Comparison of ENCODE assay signal across 10 mouse cellular contexts in the genomic region with DNA sequence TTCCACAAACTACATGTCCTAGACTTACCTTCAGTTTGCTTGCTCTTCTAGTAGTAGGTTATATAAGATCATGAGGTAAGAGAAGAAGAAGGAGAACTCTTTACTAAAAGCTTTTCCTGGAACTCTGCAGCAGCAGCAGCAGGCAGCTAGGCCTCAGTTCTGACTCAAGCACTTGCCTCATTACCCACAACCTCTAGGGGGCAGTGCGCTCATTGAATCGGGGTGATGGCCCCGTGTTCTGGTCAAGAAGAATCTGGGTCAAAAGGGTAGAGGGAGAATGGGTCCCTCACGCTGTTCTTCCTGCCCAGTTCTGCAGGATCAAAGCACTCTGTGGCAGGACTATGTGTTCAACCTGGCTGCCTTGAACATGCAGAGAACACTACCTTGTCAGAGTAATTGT.
DNase-seq lines count a peak whose midpoint lies in the region; ATAC-seq and TF ChIP-seq lines count a peak whose summit lies in the region.
"Had no signal": no experiment of that assay in that cellular context is flagged by ENCODE, and none has a peak within 500 bp of the region (broad histone marks: within the 10 kb centered on the region; RNA-seq: fewer than 3 reads in every experiment).

No protein-coding gene starts in this region.

- H3K4me3 ChIP-seq in kidney, postnatal 0 days (replicated peaks; ENCODE audit: low read depth, low read length), result no peak overlapping the region
- H3K4me3 ChIP-seq in CH12.LX (replicated peaks in 1 of 3; ENCODE audit: low read depth in 2 of 3, low read length in 2 of 3, poor library complexity in 1 of 3), result peak overlapping the region in 1 of 3 experiments; percentile 13
- H3K4me3 ChIP-seq: erythroblast, embryonic 14.5 days; hindbrain, embryonic 13.5 days; limb, embryonic 13.5 days had no signal

- TF ChIP-seq POLR2A in CH12.LX (IDR thresholded peaks at IDR 0.05; ENCODE audit: low read depth, low read length), result no peak

- dilution Hi-C loops in CH12.LX (cut with MboI; ENCODE audit: extremely low pct_ligation_motif_present, extremely low pct_unique_long_range_greater_than_20kb, low sequenced_read_pairs), result no loop called here

- no peaks in the 10 kb centered on the region for H3K4me1 ChIP-seq in kidney, postnatal 0 days (replicated peaks; ENCODE audit: insufficient read depth, low read length)
- H3K4me1 ChIP-seq in CH12.LX (ENCODE audit: control insufficient read depth in 1 of 2, insufficient read depth in 2 of 2), result peaks cover 0 to 7% of the 10 kb centered on the region in 2 experiments; a peak in 2 of 4 replicates
- H3K4me1 ChIP-seq: hindbrain, embryonic 13.5 days had no signal

- TF ChIP-seq RAD21 in CH12.LX (IDR thresholded peaks at IDR 0.05; ENCODE audit: low read depth, low read length), result peak; percentile 70

- no peak for ATAC-seq in kidney, postnatal 0 days (replicated peaks; ENCODE audit: low FRiP score, low read depth)
- no peak for ATAC-seq in monocyte, adult 5-6 weeks (replicated peaks; ENCODE audit: insufficient number of reproducible peaks, low FRiP score, low TSS enrichment, poor library complexity, severe bottlenecking)

- H3K27me3 ChIP-seq in kidney, postnatal 0 days (ENCODE audit: insufficient read depth, low read length), result no peaks in the 10 kb centered on the region
- H3K27me3 ChIP-seq in CH12.LX (replicated peaks), result no peaks in the 10 kb centered on the region
- H3K27me3 ChIP-seq: hindbrain, embryonic 13.5 days; limb, embryonic 13.5 days had no signal

- H3K9ac ChIP-seq in kidney, postnatal 0 days (ENCODE audit: low read depth, low read length), result no peak overlapping the region
- no peak overlapping the region for H3K9ac ChIP-seq in CH12.LX (ENCODE audit: insufficient read depth, low read depth)
- H3K9ac ChIP-seq: hindbrain, embryonic 13.5 days; limb, embryonic 13.5 days had no signal

- no peaks in the 10 kb centered on the region for H3K9me3 ChIP-seq in kidney, postnatal 0 days (replicated peaks; ENCODE audit: low read length)
- peaks cover 1% of the 10 kb centered on the region for H3K9me3 ChIP-seq in CH12.LX (replicated peaks; ENCODE audit: low read length)
- H3K9me3 ChIP-seq: hindbrain, embryonic 13.5 days had no signal

- no peak for DNase-seq in kidney, postnatal 0 days (ENCODE audit: low spot score)
- DNase-seq in kidney, postnatal 14 days, result no peak
- DNase-seq in CH12.LX (ENCODE audit: extremely low read depth) (peak; percentile 62), adipocyte (ENCODE audit: low spot score) (peak; percentile 55)
- DNase-seq in lung, postnatal 36 days, result peak; percentile 5
- DNase-seq in frontal cortex, postnatal 25 days (ENCODE audit: low spot score in 2 of 2), result no peak

- no peaks in the 10 kb centered on the region for H3K79me2 ChIP-seq in CH12.LX (replicated peaks; ENCODE audit: control insufficient read depth, extremely low read depth, insufficient read depth, poor library complexity, severe bottlenecking)

- H3K4me2 ChIP-seq in kidney, postnatal 0 days (ENCODE audit: low read length), result no peak overlapping the region
- H3K4me2 ChIP-seq in CH12.LX (ENCODE audit: insufficient read depth, low read depth, poor library complexity, severe bottlenecking), result no peak overlapping the region
- H3K4me2 ChIP-seq: hindbrain, embryonic 13.5 days; limb, embryonic 13.5 days had no signal

- 34% methylated on average over 4 of the region's 4 CpGs for WGBS in kidney, postnatal 0 days

- no peak for TF ChIP-seq EP300 in CH12.LX (IDR thresholded peaks at IDR 0.05; ENCODE audit: low read length)

- in situ Hi-C loops in CH12.LX (cut with MboI; ENCODE audit: low pct_ligation_motif_present, low pct_unique_long_range_greater_than_20kb, low sequenced_read_pairs), result no loop called here

- no peaks in the 10 kb centered on the region for H3K36me3 ChIP-seq in kidney, postnatal 0 days (ENCODE audit: insufficient read depth, low read length)
- H3K36me3 ChIP-seq in CH12.LX (replicated peaks in 1 of 2; ENCODE audit: control insufficient read depth in 1 of 2, insufficient read depth in 1 of 2, low read length in 1 of 2), result no peaks in the 10 kb centered on the region
- H3K36me3 ChIP-seq: hindbrain, embryonic 13.5 days; limb, embryonic 13.5 days had no signal

- no peak overlapping the region for H3K27ac ChIP-seq in kidney, postnatal 0 days
- no peak overlapping the region for H3K27ac ChIP-seq in CH12.LX (ENCODE audit: insufficient read depth, low read depth)
- H3K27ac ChIP-seq: hindbrain, embryonic 13.5 days; limb, embryonic 13.5 days had no signal

- peak; percentile 40; the same call in 1 of the 2 replicates for TF ChIP-seq CTCF in kidney, postnatal 0 days (IDR thresholded peaks at IDR 0.05; ENCODE audit: low read depth)
- TF ChIP-seq CTCF in CH12.LX (conservative IDR thresholded peaks at IDR 0.05 in 1 of 2, IDR thresholded peaks at IDR 0.05 in 1 of 2; ENCODE audit: low read depth in 2 of 2, low read length in 2 of 2), result peak; percentile 41 to 81

TF ChIP-seq in CH12.LX, 34 proteins besides CTCF, POLR2A, EP300 and RAD21:
- TF ChIP-seq GABPA (IDR thresholded peaks at IDR 0.05; ENCODE audit: insufficient replicate concordance, low read depth, low read length), result no peak
- TF ChIP-seq MAX (IDR thresholded peaks at IDR 0.05; ENCODE audit: low read length), result no peak
- TF ChIP-seq E2F4 (IDR thresholded peaks at IDR 0.05; ENCODE audit: insufficient replicate concordance, low read depth, low read length), result no peak
- TF ChIP-seq SMC3 (IDR thresholded peaks at IDR 0.05; ENCODE audit: low read depth, low read length), result peak; percentile 65
- TF ChIP-seq JUN (IDR thresholded peaks at IDR 0.05; ENCODE audit: insufficient read depth, low read depth, low read length), result no peak

Comparison
In these comparisons a context has a peak if more than half of its experiments do, and no peak if none do; other contexts are left out.
1. DNase-seq: peak in CH12.LX (single experiment), adipocyte (single experiment) and lung, postnatal 36 days (single experiment); none in kidney, postnatal 0 days (single experiment), kidney, postnatal 14 days (single experiment) and frontal cortex, postnatal 25 days (0 of 2).